In genomic region chr9:51985493-51986099, GRCm38 (mm10) we compare ENCODE assay signal across 10 mouse cellular contexts. TPM values are rescaled to one million over a fixed set of nuclear protein-coding genes. Genes with fewer than 3 reads are reported as not detected.
A peak's percentile ranks its signal among the peaks of the same experiment; 100 is the strongest.
DNase-seq lines count a peak whose midpoint lies in the region; ATAC-seq and TF ChIP-seq lines count a peak whose summit lies in the region.
"Had no signal": no experiment of that assay in that cellular context is flagged by ENCODE, and none has a peak within 500 bp of the region (broad histone marks: within the 10 kb centered on the region; RNA-seq: fewer than 3 reads in every experiment).

No protein-coding gene starts in this region.

- no peaks in the 10 kb centered on the region for H3K36me3 ChIP-seq in forebrain, embryonic 15.5 days
- H3K36me3 ChIP-seq in forebrain, embryonic 12.5 days (replicated peaks), result no peaks in the 10 kb centered on the region
- H3K36me3 ChIP-seq in midbrain, postnatal 0 days (ENCODE audit: insufficient read depth, low read length), result no peaks in the 10 kb centered on the region
- H3K36me3 ChIP-seq in midbrain, embryonic 16.5 days (ENCODE audit: control insufficient read depth, insufficient read depth, low read length), result no peaks in the 10 kb centered on the region
- H3K36me3 ChIP-seq: limb, embryonic 12.5 days had no signal

- no peak overlapping the region for H3K4me2 ChIP-seq in forebrain, embryonic 15.5 days (replicated peaks)
- H3K4me2 ChIP-seq in forebrain, embryonic 12.5 days, result no peak overlapping the region
- no peak overlapping the region for H3K4me2 ChIP-seq in midbrain, postnatal 0 days (ENCODE audit: low read depth, low read length, poor library complexity, severe bottlenecking)
- H3K4me2 ChIP-seq in midbrain, embryonic 16.5 days (ENCODE audit: low read length), result no peak overlapping the region
- H3K4me2 ChIP-seq: limb, embryonic 12.5 days had no signal

- peak overlapping the region; percentile 55 for H3K27ac ChIP-seq in forebrain, embryonic 15.5 days (replicated peaks)
- H3K27ac ChIP-seq in forebrain, embryonic 12.5 days, result no peak overlapping the region
- 0 out of 2 replicates have a peak overlapping the region, but pooled peaks have one; percentile 12 for H3K27ac ChIP-seq in midbrain, postnatal 0 days (ENCODE audit: low read depth, low read length)
- no peak overlapping the region for H3K27ac ChIP-seq in midbrain, embryonic 16.5 days (ENCODE audit: low read length)
- H3K27ac ChIP-seq: limb, embryonic 12.5 days had no signal

- no peak for TF ChIP-seq CTCF in midbrain, postnatal 0 days (IDR thresholded peaks at IDR 0.05)

- H3K4me1 ChIP-seq in forebrain, embryonic 15.5 days, result 0 out of 2 replicates have a peak, but pooled peaks cover 6% of the 10 kb centered on the region
- H3K4me1 ChIP-seq in forebrain, embryonic 12.5 days, result no peaks in the 10 kb centered on the region
- no peaks in the 10 kb centered on the region for H3K4me1 ChIP-seq in midbrain, postnatal 0 days (ENCODE audit: insufficient read depth, low read length)
- H3K4me1 ChIP-seq in midbrain, embryonic 16.5 days (ENCODE audit: control insufficient read depth, insufficient read depth, low read length), result no peaks in the 10 kb centered on the region
- H3K4me1 ChIP-seq: limb, embryonic 12.5 days had no signal

- no peaks in the 10 kb centered on the region for H3K9me3 ChIP-seq in forebrain, embryonic 15.5 days
- no peaks in the 10 kb centered on the region for H3K9me3 ChIP-seq in forebrain, embryonic 12.5 days
- H3K9me3 ChIP-seq in midbrain, postnatal 0 days (ENCODE audit: low read length), result no peaks in the 10 kb centered on the region
- no peaks in the 10 kb centered on the region for H3K9me3 ChIP-seq in midbrain, embryonic 16.5 days (replicated peaks; ENCODE audit: control insufficient read depth, low read length, poor library complexity, severe bottlenecking)
- H3K9me3 ChIP-seq: limb, embryonic 12.5 days had no signal

- DNase-seq in midbrain, postnatal 0 days (ENCODE audit: low spot score), result peak; percentile 75
- peak; percentile 56 to 66 for DNase-seq in layer of hippocampus, postnatal 36 days
- peak; percentile 53 for DNase-seq in testis, postnatal 10 days (ENCODE audit: low spot score)
- DNase-seq in cerebellum, postnatal 36 days, result no peak
- no peak for DNase-seq in gastrocnemius, adult 18-20 months (ENCODE audit: low spot score)

- ATAC-seq in forebrain, embryonic 15.5 days (replicated peaks), result peak; percentile 97
- ATAC-seq in forebrain, embryonic 12.5 days (ENCODE audit: low FRiP score), result no peak
- ATAC-seq in midbrain, postnatal 0 days (ENCODE audit: low FRiP score), result no peak
- ATAC-seq in midbrain, embryonic 16.5 days, result no peak

- no peaks in the 10 kb centered on the region for H3K27me3 ChIP-seq in forebrain, embryonic 15.5 days
- H3K27me3 ChIP-seq in forebrain, embryonic 12.5 days, result no peaks in the 10 kb centered on the region
- H3K27me3 ChIP-seq in midbrain, postnatal 0 days (ENCODE audit: insufficient read depth, low read length), result no peaks in the 10 kb centered on the region
- no peaks in the 10 kb centered on the region for H3K27me3 ChIP-seq in midbrain, embryonic 16.5 days (ENCODE audit: control insufficient read depth, insufficient read depth, low read depth, low read length)
- H3K27me3 ChIP-seq: CH12.LX; limb, embryonic 12.5 days had no signal

- 37% methylated on average over 11 of the region's 11 CpGs for WGBS in forebrain, embryonic 15.5 days
- WGBS in forebrain, embryonic 12.5 days, result 88% methylated on average over 11 of the region's 11 CpGs
- 71% methylated on average over 11 of the region's 11 CpGs for WGBS in midbrain, postnatal 0 days
- 71% methylated on average over 11 of the region's 11 CpGs for WGBS in midbrain, embryonic 16.5 days

- H3K4me3 ChIP-seq in forebrain, embryonic 15.5 days, result no peak overlapping the region
- no peak overlapping the region for H3K4me3 ChIP-seq in forebrain, embryonic 12.5 days (replicated peaks)
- H3K4me3 ChIP-seq in midbrain, postnatal 0 days (ENCODE audit: low read depth, low read length), result no peak overlapping the region
- no peak overlapping the region for H3K4me3 ChIP-seq in midbrain, embryonic 16.5 days (ENCODE audit: low read depth, low read length)
- H3K4me3 ChIP-seq: limb, embryonic 12.5 days had no signal

- no peak overlapping the region for H3K9ac ChIP-seq in forebrain, embryonic 15.5 days (replicated peaks)
- H3K9ac ChIP-seq in forebrain, embryonic 12.5 days, result no peak overlapping the region
- H3K9ac ChIP-seq in midbrain, postnatal 0 days (replicated peaks; ENCODE audit: low read length, poor library complexity, severe bottlenecking), result no peak overlapping the region
- H3K9ac ChIP-seq in midbrain, embryonic 16.5 days (ENCODE audit: low read depth, low read length), result no peak overlapping the region
- H3K9ac ChIP-seq: limb, embryonic 12.5 days had no signal

RNA-seq across cellular contexts. Expression of gene Fdx1, which starts 22.2 kb away (rescaled TPM):
- 44.4 and 44.9 TPM in 2 replicates for polyA plus RNA-seq in forebrain, embryonic 15.5 days (2015; fragmentation: Nextera tagmentation; extraction: Ambion mirVana)
- 48.7 and 50.6 TPM in 2 replicates for polyA plus RNA-seq in forebrain, embryonic 12.5 days (2016; fragmentation: Nextera tagmentation; extraction: Ambion mirVana)
- total RNA-seq in midbrain, postnatal 0 days (2014; rRNA removed), result 18.0 and 22.6 TPM in 2 replicates
- 39.1 and 41.7 TPM in 2 replicates for polyA plus RNA-seq in midbrain, postnatal 0 days (2015; fragmentation: Nextera tagmentation; extraction: Ambion mirVana)
- polyA plus RNA-seq in midbrain, embryonic 16.5 days (2015; fragmentation: Nextera tagmentation; extraction: Ambion mirVana), result 36.9 and 37.0 TPM in 2 replicates
- 10 to 100 TPM; 19.4 to 21.2 TPM for total RNA-seq in layer of hippocampus, postnatal 36 days (2021)
- total RNA-seq in gastrocnemius, adult 18-20 months (2021), result 10 to 100 TPM; 34.0 to 49.2 TPM

Comparison
In these comparisons a context has a peak if more than half of its experiments do, and no peak if none do; other contexts are left out.
1. H3K27ac ChIP-seq: peak in forebrain, embryonic 15.5 days (single experiment) and midbrain, postnatal 0 days (single experiment); none in forebrain, embryonic 12.5 days (single experiment) and midbrain, embryonic 16.5 days (single experiment).
2. DNase-seq: peak in midbrain, postnatal 0 days (single experiment), layer of hippocampus, postnatal 36 days (2 of 2) and testis, postnatal 10 days (single experiment); none in cerebellum, postnatal 36 days (0 of 2) and gastrocnemius, adult 18-20 months (single experiment).